Mouse (Mus musculus): ENCODE results near the gene Raf1.

Raf1 gene

GRCm38 (mm10) chr6:115676452-115677128 lies at the start of gene Raf1:
Raf1 (minus strand) TSS chr6:115676635.
- no peak for TF ChIP-seq GATA4 (IDR thresholded peaks at IDR 0.05; ENCODE audit: insufficient replicate concordance, low read length)

GRCm38 (mm10) chr6:115722246-115722645 lies 45.8 kb upstream of the Raf1 start:
- TF ChIP-seq GATA4 (IDR thresholded peaks at IDR 0.05; ENCODE audit: insufficient replicate concordance, low read length), result no peak

GRCm38 (mm10) chr6:115717715-115718558 lies 41.5 kb upstream of the Raf1 start:
- no peak for TF ChIP-seq GATA4 (IDR thresholded peaks at IDR 0.05; ENCODE audit: insufficient replicate concordance, low read length)

GRCm38 (mm10) chr6:115717101-115717652 lies 40.7 kb upstream of the Raf1 start:
- no peak for TF ChIP-seq GATA4 (IDR thresholded peaks at IDR 0.05; ENCODE audit: insufficient replicate concordance, low read length)

- no peak for TF ChIP-seq GATA4 (IDR thresholded peaks at IDR 0.05; ENCODE audit: insufficient replicate concordance, low read length)
Observed at GRCm38 (mm10) chr6:115711261-115711660, 34.8 kb upstream of the Raf1 start.

GRCm38 (mm10) chr6:115702901-115703300 lies 26.5 kb upstream of the Raf1 start:
- TF ChIP-seq GATA4 (IDR thresholded peaks at IDR 0.05; ENCODE audit: insufficient replicate concordance, low read length), result no peak

- no peak for TF ChIP-seq GATA4 (IDR thresholded peaks at IDR 0.05; ENCODE audit: insufficient replicate concordance, low read length)
Observed at GRCm38 (mm10) chr6:115701302-115701701, 24.9 kb upstream of the Raf1 start.

GRCm38 (mm10) chr6:115700778-115701177 lies 24.3 kb upstream of the Raf1 start:
- TF ChIP-seq GATA4 (IDR thresholded peaks at IDR 0.05; ENCODE audit: insufficient replicate concordance, low read length), result no peak

GRCm38 (mm10) chr6:115698699-115699098 lies 22.3 kb upstream of the Raf1 start:
- TF ChIP-seq GATA4 (IDR thresholded peaks at IDR 0.05; ENCODE audit: insufficient replicate concordance, low read length), result no peak

GRCm38 (mm10) chr6:115697739-115698558 lies 21.5 kb upstream of the Raf1 start:
- TF ChIP-seq GATA4 (IDR thresholded peaks at IDR 0.05; ENCODE audit: insufficient replicate concordance, low read length), result no peak

- no peak for TF ChIP-seq GATA4 (IDR thresholded peaks at IDR 0.05; ENCODE audit: insufficient replicate concordance, low read length)
Observed at GRCm38 (mm10) chr6:115696707-115697215, 20.3 kb upstream of the Raf1 start.

- no peak for TF ChIP-seq GATA4 (IDR thresholded peaks at IDR 0.05; ENCODE audit: insufficient replicate concordance, low read length)
Observed at GRCm38 (mm10) chr6:115695124-115695523, 18.7 kb upstream of the Raf1 start.

GRCm38 (mm10) chr6:115694441-115694842 lies 18.0 kb upstream of the Raf1 start:
- TF ChIP-seq GATA4 (IDR thresholded peaks at IDR 0.05; ENCODE audit: insufficient replicate concordance, low read length), result no peak

GRCm38 (mm10) chr6:115692963-115693730 lies 16.7 kb upstream of the Raf1 start:
- TF ChIP-seq GATA4 (IDR thresholded peaks at IDR 0.05; ENCODE audit: insufficient replicate concordance, low read length), result no peak

All from liver, adult (tissue).